Mouse (Mus musculus) cortical plate, adult 2 months (tissue): ENCODE results near the gene Ppox.

ENCODE experiments used
- CTCF ChIP-seq: fragments of 200-500 bp; IDR thresholded peaks from 2 replicates; pipeline ENCODE4 v1.5.1; 2011; ENCODE audit warnings: mild to moderate bottlenecking, control low read depth, low read length; ENCODE audit not compliant: insufficient read depth; ENCODE audit errors: extremely low read depth
- POLR2A ChIP-seq: fragments of 200-500 bp; IDR thresholded peaks from 2 replicates; pipeline ENCODE4 v1.6.1; 2011; ENCODE audit warnings: mild to moderate bottlenecking, low read length, control low read depth; ENCODE audit not compliant: insufficient read depth; ENCODE audit errors: extremely low read depth

DNA sequence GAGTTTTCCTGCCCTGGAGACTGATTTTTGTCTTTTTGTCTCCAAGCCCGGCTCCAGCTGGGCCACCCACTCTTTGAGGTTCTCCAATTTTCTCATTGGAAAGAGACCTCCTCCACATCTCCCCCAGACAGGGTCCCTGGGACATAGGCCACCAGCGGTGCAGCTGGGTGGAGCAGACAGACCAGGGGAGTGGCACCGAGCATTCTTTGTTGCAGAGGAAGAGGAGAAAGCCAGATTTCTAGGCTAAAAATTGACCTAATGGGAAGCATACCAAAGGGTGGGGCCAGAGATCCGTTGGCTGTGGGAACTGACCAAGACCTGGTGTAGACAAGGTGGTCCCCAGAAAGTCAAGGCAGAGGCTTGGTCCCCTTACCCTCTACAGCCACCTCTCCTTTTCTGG lies 33.1 kb downstream of the Ppox start:
- TF ChIP-seq CTCF (no peak), POLR2A (no peak)
